Mouse (Mus musculus) heart, embryonic 13.5 days (tissue): ENCODE results near the gene Fbrsl1. TPM values are rescaled to one million over a fixed set of nuclear protein-coding genes. Genes with fewer than 3 reads are reported as not detected.

Source experiments
- ATAC-seq: fragments of 200-750 bp; cut with Nextera tagmentation; 2 replicates; pipeline ENCODE4 v1.8.0; 2017; ENCODE audit warnings: moderate TSS enrichment; ENCODE audit not compliant: insufficient number of reproducible peaks, low FRiP score, low TSS enrichment; ENCODE audit errors: extremely low read depth
- H3K27ac ChIP-seq: fragments of 300-500 bp; sonication (generic); replicated peaks from 2 replicates; pipeline ENCODE4 v1.5.1; 2015; ENCODE audit warnings: moderate library complexity, mild to moderate bottlenecking, inconsistent platforms
- H3K27me3 ChIP-seq: fragments of 300-500 bp; sonication (generic); replicated peaks from 2 replicates; pipeline ENCODE4 v1.6.1; 2015; ENCODE audit warnings: mild to moderate bottlenecking, inconsistent platforms
- H3K36me3 ChIP-seq: fragments of 300-500 bp; sonication (generic); 2 replicates; pipeline ENCODE4 v1.6.1; 2015; ENCODE audit warnings: mild to moderate bottlenecking, inconsistent platforms
- H3K4me1 ChIP-seq: fragments of 300-500 bp; sonication (generic); 2 replicates; pipeline ENCODE4 v1.6.1; 2015; ENCODE audit warnings: inconsistent platforms
- H3K4me2 ChIP-seq: fragments of 300-500 bp; sonication (generic); 2 replicates; pipeline ENCODE4 v1.6.1; 2015; ENCODE audit warnings: inconsistent platforms, mild to moderate bottlenecking, moderate library complexity
- H3K4me3 ChIP-seq: fragments of 300-500 bp; sonication (generic); 2 replicates; pipeline ENCODE4 v1.5.1; 2015; ENCODE audit warnings: moderate library complexity, mild to moderate bottlenecking, inconsistent platforms
- H3K9ac ChIP-seq: fragments of 300-500 bp; sonication (generic); 2 replicates; pipeline ENCODE4 v1.6.1; 2015; ENCODE audit warnings: inconsistent platforms, mild to moderate bottlenecking, moderate library complexity
- H3K9me3 ChIP-seq: fragments of 300-500 bp; sonication (generic); 2 replicates; pipeline ENCODE4 v1.6.1; 2016; ENCODE audit warnings: inconsistent platforms
- WGBS: fragments of 180-500 bp; shearing (Covaris S2); methylation state at CpG from one replicate; pipeline ENCODE4 v1.1.7; 2015; ENCODE audit warnings: mixed read lengths; 5-methylcytosine and 5-hydroxymethylcytosine counted together
- polyA plus RNA-seq: library from polyadenylated mRNA; unstranded; fragments of >200 nt; fragmentation: Nextera tagmentation; extraction: Ambion mirVana; gene quantifications from 2 replicates; pipeline ENCODE4 v1.2.1, GENCODE M21; 2015

Gene Fbrsl1
- polyA plus RNA-seq, 1 experiment from 2014 or later = 6.2 TPM

DNA sequence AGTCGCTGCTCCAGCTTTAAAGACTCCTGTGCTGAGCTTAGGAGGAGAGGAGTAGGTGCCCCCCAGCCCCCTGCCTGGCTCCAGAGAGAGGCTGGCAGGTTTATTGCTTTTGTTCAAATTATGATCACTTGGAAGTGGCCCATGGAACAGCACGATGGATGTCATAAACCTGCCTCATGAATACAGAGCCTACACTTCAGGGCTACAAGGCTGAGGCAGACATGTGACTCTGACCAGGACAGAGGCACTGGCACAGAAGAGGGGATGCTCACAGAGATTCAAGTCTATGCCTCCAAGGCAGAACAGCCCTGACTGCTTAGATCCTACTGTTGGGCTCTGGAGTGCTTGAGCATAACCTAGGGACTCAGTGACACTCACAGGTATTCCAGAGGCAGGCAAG is 39.3 kb downstream of the Fbrsl1 start:
- H3K4me1 ChIP-seq = peaks cover 21% of the 10 kb centered on the region
- no peaks in the 10 kb centered on the region for H3K9me3 ChIP-seq
- ATAC-seq = no peak
- H3K4me3 ChIP-seq = no peak overlapping the region
- no peak overlapping the region for H3K27ac ChIP-seq
- 92% methylated on average over 2 of the region's 2 CpGs for WGBS
- no peaks in the 10 kb centered on the region for H3K27me3 ChIP-seq
- H3K4me2 ChIP-seq = no peak overlapping the region
- no peak overlapping the region for H3K9ac ChIP-seq
- H3K36me3 ChIP-seq = peaks cover 26% of the 10 kb centered on the region

DNA sequence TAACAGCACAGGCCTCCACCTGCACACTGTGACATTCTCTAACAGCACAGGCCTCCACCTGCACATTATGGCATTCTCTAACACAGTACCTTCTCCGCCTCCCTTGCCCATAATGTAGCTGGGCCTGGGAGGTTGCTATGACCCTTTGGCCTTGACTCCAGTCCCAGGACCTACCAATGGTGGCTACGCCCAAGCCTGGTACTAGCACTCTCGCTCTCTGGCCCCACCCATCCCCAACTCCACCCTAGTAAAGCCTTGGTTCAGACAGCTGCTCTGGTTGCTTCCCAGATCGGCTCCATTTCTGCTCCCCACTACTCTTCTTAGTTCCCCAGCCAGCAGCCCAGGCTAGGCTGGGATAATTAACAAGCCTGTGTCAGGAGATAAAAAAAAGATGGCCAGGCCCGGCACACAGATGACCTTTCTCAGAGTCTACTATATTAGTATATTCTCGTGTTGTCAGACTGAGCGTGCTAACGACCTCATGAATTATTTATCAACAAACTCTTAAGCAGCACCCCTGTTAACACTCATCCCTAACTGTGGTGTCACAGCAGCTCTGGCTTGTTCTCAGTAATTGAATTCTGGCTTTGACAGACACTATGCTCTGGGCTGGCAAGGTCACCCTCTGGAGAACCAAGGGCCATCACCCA is 42.1 kb downstream of the Fbrsl1 start:
- peaks cover 24% of the 10 kb centered on the region for H3K36me3 ChIP-seq
- no peak for ATAC-seq
- H3K9ac ChIP-seq = no peak overlapping the region
- H3K9me3 ChIP-seq = no peaks in the 10 kb centered on the region
- H3K4me2 ChIP-seq = no peak overlapping the region
- H3K4me1 ChIP-seq = peaks cover 33% of the 10 kb centered on the region
- no peaks in the 10 kb centered on the region for H3K27me3 ChIP-seq
- 62% methylated on average over 8 of the region's 8 CpGs for WGBS
- no peak overlapping the region for H3K4me3 ChIP-seq
- H3K27ac ChIP-seq = peak overlapping the region; percentile 15; the same call in 1 of the 2 replicates

DNA sequence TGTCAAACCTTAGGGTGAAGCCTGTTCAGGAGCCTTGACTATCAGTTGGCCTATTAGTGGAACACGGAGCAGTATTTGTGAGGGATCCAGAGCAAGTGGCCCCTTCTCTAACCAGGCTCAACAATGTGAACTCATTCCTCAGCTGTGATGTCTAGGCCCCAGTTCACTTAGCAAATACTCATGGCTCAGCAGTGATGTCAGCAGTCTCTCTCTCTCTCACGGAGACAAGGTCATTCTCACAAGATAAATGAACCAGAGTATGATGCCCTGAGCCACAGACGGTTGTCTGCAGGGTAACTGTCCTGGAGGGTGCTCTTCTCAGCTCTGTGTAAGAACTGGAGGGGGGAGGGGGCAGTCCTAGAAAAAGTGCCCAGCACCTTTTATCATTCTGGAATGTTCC is 44.4 kb downstream of the Fbrsl1 start:
- Histone ChIP-seq H3K36me3 (0 out of 2 replicates have a peak, but pooled peaks cover 13% of the 10 kb centered on the region), H3K9me3 (no peaks in the 10 kb centered on the region), H3K4me3 (no peak overlapping the region), H3K4me1 (peaks cover 33% of the 10 kb centered on the region), H3K27me3 (no peaks in the 10 kb centered on the region), H3K4me2 (no peak overlapping the region), H3K9ac (no peak overlapping the region), H3K27ac (peak overlapping the region; percentile 73)
- WGBS = 19% methylated on average over 3 of the region's 3 CpGs
- ATAC-seq = no peak

DNA sequence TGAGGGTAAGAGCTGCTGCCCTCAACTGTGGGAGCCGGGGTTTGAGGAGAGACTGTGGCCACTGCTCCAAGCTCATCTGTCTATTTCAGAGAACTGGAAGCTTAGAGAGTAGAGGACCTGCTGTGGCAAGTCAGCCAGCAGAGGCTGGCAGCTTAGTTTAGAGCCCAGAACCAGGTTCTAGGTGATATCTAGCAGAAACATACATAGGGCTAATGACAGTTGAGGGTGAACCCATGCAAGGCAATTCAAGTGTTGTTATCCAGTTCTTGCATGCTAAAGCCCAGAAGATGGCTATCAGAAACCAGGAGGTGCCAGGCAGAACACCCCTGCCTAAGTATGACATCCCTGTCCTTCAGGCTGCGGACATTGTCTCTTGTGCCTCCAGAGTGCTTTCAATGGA is 45.7 kb downstream of the Fbrsl1 start:
- Histone ChIP-seq H3K9me3 (no peaks in the 10 kb centered on the region), H3K27me3 (no peaks in the 10 kb centered on the region), H3K4me1 (peaks cover 33% of the 10 kb centered on the region), H3K27ac (no peak overlapping the region), H3K4me2 (no peak overlapping the region), H3K36me3 (0 out of 2 replicates have a peak, but pooled peaks cover 6% of the 10 kb centered on the region), H3K9ac (no peak overlapping the region), H3K4me3 (no peak overlapping the region)
- ATAC-seq = no peak
- 85% methylated on average over 2 of the region's 2 CpGs for WGBS

DNA sequence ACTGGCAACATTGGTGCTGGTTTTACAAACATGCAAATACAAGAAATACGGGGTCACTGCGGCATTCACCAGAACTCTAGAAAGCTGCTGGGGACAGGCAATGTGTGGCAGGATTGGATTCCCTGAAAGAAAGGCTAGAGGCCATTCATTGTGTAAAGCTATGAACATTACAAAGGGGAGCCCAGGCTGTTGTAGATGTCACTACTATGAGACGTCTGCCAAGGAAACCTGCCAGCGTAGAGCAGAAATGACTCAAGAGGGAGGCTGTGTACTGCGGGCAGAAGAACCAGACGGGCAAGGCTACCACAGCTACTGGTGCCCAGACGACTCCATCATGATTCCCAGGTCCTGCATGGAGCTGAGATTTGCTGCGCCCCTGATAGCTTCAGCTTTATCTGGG is 47.2 kb downstream of the Fbrsl1 start:
- Histone ChIP-seq H3K4me3 (no peak overlapping the region), H3K9ac (no peak overlapping the region), H3K36me3 (peaks cover 6% of the 10 kb centered on the region; the same call in 1 of the 2 replicates), H3K27me3 (no peaks in the 10 kb centered on the region), H3K27ac (no peak overlapping the region), H3K4me2 (no peak overlapping the region), H3K9me3 (no peaks in the 10 kb centered on the region), H3K4me1 (peaks cover 24% of the 10 kb centered on the region)
- ATAC-seq = no peak
- WGBS = 93% methylated on average over 8 of the region's 8 CpGs

DNA sequence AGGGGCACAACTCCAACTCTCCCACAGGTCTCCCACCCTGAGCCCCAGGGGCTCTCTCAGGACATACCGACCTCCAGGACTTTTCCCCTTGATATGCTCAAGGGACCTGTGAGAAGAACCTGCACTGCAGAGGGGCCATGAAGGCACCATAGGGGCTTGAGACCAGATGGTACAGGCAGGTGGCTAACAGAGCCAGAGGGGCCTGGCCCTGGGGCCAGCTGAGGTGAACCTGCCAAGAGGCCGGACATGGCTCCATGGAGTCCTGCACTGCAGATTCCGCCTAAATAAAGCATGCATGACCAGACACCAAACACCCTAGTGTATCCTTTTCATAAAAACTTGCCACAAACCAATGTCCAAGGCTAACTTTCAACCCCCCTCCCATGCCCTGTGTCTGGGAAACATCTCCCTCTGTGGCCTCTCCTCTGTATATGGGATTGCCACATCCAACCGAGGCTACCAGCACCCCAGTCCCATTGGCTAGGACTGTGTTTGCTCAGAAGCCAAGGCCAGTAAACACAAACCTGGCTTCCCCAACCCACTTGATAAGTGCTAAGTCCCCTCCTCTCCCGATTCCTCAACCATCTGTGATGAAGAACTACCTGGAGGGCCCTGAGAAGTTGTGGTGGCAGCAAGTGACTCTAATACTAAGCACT is 53.2 kb downstream of the Fbrsl1 start:
- WGBS = 85% methylated on average over 5 of the region's 5 CpGs
- no peak for ATAC-seq
- H3K4me2 ChIP-seq = no peak overlapping the region
- no peak overlapping the region for H3K4me3 ChIP-seq
- H3K27me3 ChIP-seq = no peaks in the 10 kb centered on the region
- H3K36me3 ChIP-seq = peaks cover 8% of the 10 kb centered on the region; the same call in 1 of the 2 replicates
- H3K27ac ChIP-seq = no peak overlapping the region
- no peaks in the 10 kb centered on the region for H3K9me3 ChIP-seq
- 0 out of 2 replicates have a peak, but pooled peaks cover under 1% of the 10 kb centered on the region for H3K4me1 ChIP-seq
- no peak overlapping the region for H3K9ac ChIP-seq

DNA sequence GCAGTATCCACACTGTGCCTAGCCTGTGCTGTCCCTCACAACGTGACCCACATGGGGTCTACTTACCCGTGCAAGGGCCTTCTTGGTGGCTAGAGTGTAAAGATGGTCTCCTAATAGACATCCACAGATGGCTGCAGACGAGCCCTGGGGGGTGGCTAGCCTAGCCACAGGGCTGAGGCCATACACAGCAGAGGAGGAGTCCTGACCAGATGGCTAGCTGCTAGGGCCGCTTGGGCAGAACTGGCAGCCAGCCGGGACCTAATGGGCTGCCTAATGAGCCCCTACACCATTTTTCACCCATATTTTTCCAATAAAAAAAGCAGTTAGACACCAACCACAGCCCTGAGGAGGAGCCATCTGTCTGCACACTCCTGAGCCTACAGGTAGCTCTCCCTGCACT is 55.6 kb downstream of the Fbrsl1 start:
- Histone ChIP-seq H3K36me3 (peaks cover 8% of the 10 kb centered on the region; the same call in 1 of the 2 replicates), H3K9ac (no peak overlapping the region), H3K27me3 (no peaks in the 10 kb centered on the region), H3K27ac (no peak overlapping the region), H3K4me2 (no peak overlapping the region), H3K4me3 (no peak overlapping the region), H3K4me1 (peaks cover 9% of the 10 kb centered on the region), H3K9me3 (no peaks in the 10 kb centered on the region)
- no peak for ATAC-seq
- 83% methylated on average over 5 of the region's 5 CpGs for WGBS

DNA sequence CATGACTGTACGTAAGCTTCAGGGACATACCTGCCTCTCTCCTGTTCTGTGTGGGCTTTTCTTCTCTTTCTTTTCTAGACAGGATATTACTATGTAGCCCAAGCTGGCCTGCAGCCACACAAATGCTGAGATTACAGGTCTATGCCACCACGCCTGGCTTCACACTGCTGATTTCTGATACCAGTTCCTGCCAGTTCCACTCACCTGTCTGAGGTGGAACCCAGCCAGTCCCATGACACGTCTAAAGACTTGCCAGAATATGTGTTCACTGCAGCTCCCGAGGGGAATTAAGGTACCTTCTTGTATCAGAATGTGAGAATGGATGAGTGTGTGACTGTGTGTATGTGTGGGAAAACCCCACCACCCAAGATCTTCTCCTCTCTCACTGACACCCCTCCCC is 57.7 kb downstream of the Fbrsl1 start:
- Histone ChIP-seq H3K27me3 (peaks cover 13% of the 10 kb centered on the region), H3K27ac (no peak overlapping the region), H3K4me3 (no peak overlapping the region), H3K36me3 (peaks cover under 1% of the 10 kb centered on the region; the same call in 1 of the 2 replicates), H3K4me2 (no peak overlapping the region), H3K4me1 (peaks cover 28% of the 10 kb centered on the region), H3K9me3 (no peaks in the 10 kb centered on the region), H3K9ac (no peak overlapping the region)
- WGBS = 80% methylated on average over 4 of the region's 4 CpGs
- ATAC-seq = no peak

GRCm38 (mm10) chr5:110387332-110387731 is 61.0 kb downstream of the Fbrsl1 start:
- 22% methylated on average over 8 of the region's 8 CpGs for WGBS
- Histone ChIP-seq H3K27me3 (peaks cover 21% of the 10 kb centered on the region), H3K36me3 (no peaks in the 10 kb centered on the region), H3K27ac (no peak overlapping the region), H3K9ac (peak overlapping the region; percentile 79), H3K4me3 (peak overlapping the region; percentile 62), H3K4me2 (peak overlapping the region; percentile 76), H3K4me1 (peaks cover 34% of the 10 kb centered on the region), H3K9me3 (no peaks in the 10 kb centered on the region)
- no peak for ATAC-seq

DNA sequence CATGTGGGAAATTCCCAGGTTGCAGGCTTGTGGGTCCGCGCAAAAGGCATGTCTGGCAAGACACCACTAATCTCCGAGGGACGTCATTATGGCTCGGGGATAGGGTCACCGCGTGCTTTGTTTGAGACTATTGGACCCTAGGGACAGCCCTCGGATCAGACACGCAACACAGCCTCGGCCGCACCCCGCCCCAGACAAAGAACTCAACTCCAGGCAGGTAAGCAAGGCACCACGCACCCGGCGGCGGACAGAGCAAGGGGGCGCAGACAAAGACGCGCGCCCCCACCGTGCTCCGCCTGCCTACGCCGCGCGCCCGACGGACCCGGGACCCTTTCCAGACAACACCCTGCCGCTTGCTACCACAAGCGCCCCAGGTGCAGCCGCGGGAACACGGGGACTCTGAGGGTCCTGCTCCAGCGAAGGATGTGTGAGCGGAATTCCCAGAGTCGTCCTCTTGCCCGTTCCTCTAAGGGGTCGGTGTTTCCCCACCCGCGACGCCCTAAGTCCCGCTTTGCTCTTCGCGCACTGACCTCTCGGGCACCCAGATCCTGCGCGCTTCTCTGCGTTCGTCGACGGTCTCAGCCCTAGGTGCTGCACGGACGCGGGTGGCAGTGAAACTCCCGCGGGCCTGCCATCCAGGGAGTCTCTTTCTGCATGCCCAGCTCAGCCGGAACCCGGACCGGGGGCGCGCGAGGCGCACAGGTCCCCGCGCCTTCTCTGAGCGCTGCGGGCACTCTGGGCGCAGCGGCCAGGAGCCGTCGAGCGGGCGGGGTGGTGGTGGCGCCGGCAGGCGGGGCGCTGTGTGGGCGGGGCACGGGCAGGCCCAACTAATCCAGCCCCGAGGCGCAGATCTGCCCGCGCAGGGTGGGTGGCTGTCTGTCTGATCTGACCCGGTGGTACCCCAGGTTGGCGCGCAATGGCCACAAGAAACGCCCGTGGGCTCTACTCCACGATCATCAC is 61.7 kb downstream of the Fbrsl1 start:
- WGBS = 2% methylated on average over 90 of the region's 90 CpGs
- Histone ChIP-seq H3K27ac (no peak overlapping the region), H3K9me3 (no peaks in the 10 kb centered on the region)

DNA sequence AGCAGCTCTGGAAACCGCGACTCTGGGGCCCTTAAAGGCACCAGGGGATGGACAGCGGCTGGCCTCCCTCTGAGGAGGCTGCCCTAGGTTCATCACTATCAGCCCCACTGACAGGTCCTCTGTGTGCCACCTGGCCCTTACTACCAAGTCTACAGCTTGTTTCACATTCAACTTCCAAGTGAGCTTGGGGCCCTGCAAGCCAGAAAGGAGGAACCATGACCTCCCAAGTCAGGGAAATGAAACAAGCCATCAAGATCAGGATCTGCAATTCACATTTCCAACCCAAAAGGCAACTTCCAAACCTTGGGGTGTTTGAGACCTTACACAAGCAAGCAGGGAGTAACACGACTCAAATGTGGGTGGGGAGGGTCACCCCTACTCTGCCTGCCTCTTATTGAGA is 63.0 kb downstream of the Fbrsl1 start:
- Histone ChIP-seq H3K4me2 (peak overlapping the region; percentile 76), H3K4me1 (peaks cover 34% of the 10 kb centered on the region), H3K9me3 (no peaks in the 10 kb centered on the region), H3K27ac (no peak overlapping the region), H3K4me3 (no peak overlapping the region), H3K27me3 (peaks cover 21% of the 10 kb centered on the region), H3K9ac (no peak overlapping the region; the same call in 1 of the 2 replicates), H3K36me3 (peaks cover 7% of the 10 kb centered on the region)
- WGBS = 34% methylated on average over 4 of the region's 4 CpGs
- no peak for ATAC-seq

More for the DNA sequence above, 61.7 kb downstream of the Fbrsl1 start:
- Histone ChIP-seq H3K4me3 (peak overlapping the region; percentile 62), H3K36me3 (no peaks in the 10 kb centered on the region), H3K4me1 (peaks cover 34% of the 10 kb centered on the region), H3K9ac (peak overlapping the region; percentile 79), H3K27me3 (peaks cover 21% of the 10 kb centered on the region), H3K4me2 (peak overlapping the region; percentile 76)
- ATAC-seq = peak; percentile 43; the same call in 1 of the 2 replicates
